Mouse (Mus musculus) embryonic fibroblast, embryonic 13.5 days (primary cell): ENCODE data around the gene Ski.

Source experiments
- CTCF ChIP-seq: IDR thresholded peaks from 2 replicates; pipeline ENCODE4 v1.5.1; 2011; ENCODE audit warnings: mild to moderate bottlenecking, control low read depth, low read length, moderate library complexity, borderline replicate concordance; ENCODE audit not compliant: insufficient read depth
- POLR2A ChIP-seq: IDR thresholded peaks from 2 replicates; pipeline ENCODE4 v1.6.1; 2011; ENCODE audit warnings: low read depth, mild to moderate bottlenecking, control low read depth, low read length, moderate library complexity

DNA sequence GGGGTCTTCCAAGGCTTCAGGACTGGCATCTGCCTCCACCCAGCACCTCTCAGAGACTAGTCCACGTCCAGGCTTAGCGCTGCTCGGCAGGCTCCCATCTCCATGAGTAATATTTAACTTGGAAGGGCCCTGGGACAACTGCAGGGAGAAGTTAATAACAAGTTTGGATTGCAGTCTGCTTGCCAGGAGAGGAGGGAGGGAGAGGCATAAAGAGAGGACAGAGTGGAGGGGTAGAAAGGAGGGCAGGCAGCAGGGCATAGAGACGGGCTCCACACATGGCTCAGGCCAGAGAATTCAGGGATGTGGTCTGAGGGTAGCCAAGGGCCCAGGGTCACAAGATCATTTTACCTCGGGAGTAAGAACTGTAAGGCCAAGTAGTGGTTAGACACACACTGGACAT lies 15.9 kb upstream of the Ski start:
- no peak for TF ChIP-seq CTCF
- peak; percentile 39; the same call in 1 of the 2 replicates for TF ChIP-seq POLR2A
